Mouse (Mus musculus) liver, adult 2 months (tissue): ENCODE data around the gene Pdpk1.

ENCODE experiments used
- CTCF ChIP-seq: fragments of 200-500 bp; IDR thresholded peaks from 2 replicates; pipeline ENCODE4 v1.5.1; 2011; ENCODE audit warnings: low read depth, low read length, control low read depth
- POLR2A ChIP-seq: fragments of 200-500 bp; IDR thresholded peaks from 2 replicates; pipeline ENCODE4 v1.6.1; 2011; ENCODE audit warnings: low read length, control low read depth; ENCODE audit not compliant: insufficient read depth; ENCODE audit errors: extremely low read depth

- TF ChIP-seq CTCF (no peak), POLR2A (no peak)
Measured at GRCm38 (mm10) chr17:24056636-24057625, 93.8 kb downstream of the Pdpk1 start.
